9 mouse cellular contexts compared by ENCODE assay signal in genomic region chr11:85840803-85841145, GRCm38 (mm10). TPM values are rescaled to one million over a fixed set of nuclear protein-coding genes. Genes with fewer than 3 reads are reported as not detected.
DNase-seq lines count a peak whose midpoint lies in the region; ATAC-seq and TF ChIP-seq lines count a peak whose summit lies in the region.
"Had no signal": no experiment of that assay in that cellular context is flagged by ENCODE, and none has a peak within 500 bp of the region (broad histone marks: within the 10 kb centered on the region; RNA-seq: fewer than 3 reads in every experiment).

No protein-coding gene starts in this region.

- no peak for ATAC-seq in forebrain, embryonic 15.5 days (replicated peaks)
- no peak for ATAC-seq in limb, embryonic 14.5 days (ENCODE audit: low FRiP score, low read depth)

- H3K9ac ChIP-seq in forebrain, embryonic 15.5 days (replicated peaks) = no peak overlapping the region
- H3K9ac ChIP-seq in limb, embryonic 14.5 days (ENCODE audit: low read depth, low read length, severe bottlenecking) = peak overlapping the region; percentile 56

- TF ChIP-seq POLR2A in limb, embryonic 14.5 days (IDR thresholded peaks at IDR 0.05; ENCODE audit: borderline replicate concordance, extremely low read depth, insufficient read depth, insufficient read length) = no peak

- under 1% methylated on average over 21 of the region's 21 CpGs for WGBS in forebrain, embryonic 15.5 days
- 7% methylated on average over 21 of the region's 21 CpGs for WGBS in limb, embryonic 14.5 days

- H3K9me3 ChIP-seq in forebrain, embryonic 15.5 days = no peaks in the 10 kb centered on the region
- no peaks in the 10 kb centered on the region for H3K9me3 ChIP-seq in limb, embryonic 14.5 days (ENCODE audit: control insufficient read depth, low read length)

- 0 out of 2 replicates have a peak overlapping the region, but pooled peaks have one; percentile 5 for H3K4me3 ChIP-seq in forebrain, embryonic 15.5 days
- peak overlapping the region; percentile 50 for H3K4me3 ChIP-seq in limb, embryonic 14.5 days (replicated peaks; ENCODE audit: low read length)

- no peak overlapping the region for H3K27ac ChIP-seq in forebrain, embryonic 15.5 days (replicated peaks)
- H3K27ac ChIP-seq in limb, embryonic 14.5 days (replicated peaks; ENCODE audit: low read depth, low read length) = peak overlapping the region; percentile 52

- DNase-seq in heart, adult 11 months = peak; percentile 92
- no peak for DNase-seq in heart, postnatal 25 days (ENCODE audit: low spot score)
- DNase-seq in B cell, adult 2 months = peak; percentile 39 to 43
- DNase-seq in limb, embryonic 14.5 days (ENCODE audit: low spot score) = no peak
- DNase-seq in frontal cortex, adult 2 months (ENCODE audit: extremely low spot score in 1 of 2, low spot score in 1 of 2) = no peak
- DNase-seq in spleen, adult 12 weeks (ENCODE audit: low spot score) = no peak
- DNase-seq in left cerebral cortex, postnatal 25 days (ENCODE audit: low spot score in 2 of 2) = no peak
- DNase-seq: right cerebral cortex, postnatal 14 days had no signal

- intact Hi-C loops in heart, postnatal 25 days (cut with DNase I) = loop anchor here (5.0 to 10.0 kb wide), 3 partner anchors 373 to 514 kb away; partner anchors contain the start of gene Med13
- intact Hi-C loops in left cerebral cortex, postnatal 25 days (cut with DNase I) = loop anchor here (5.0 kb wide), 4 partner anchors 323 to 458 kb away; no protein-coding TSS in a partner anchor

- no peaks in the 10 kb centered on the region for H3K36me3 ChIP-seq in forebrain, embryonic 15.5 days
- H3K36me3 ChIP-seq in limb, embryonic 14.5 days (ENCODE audit: control insufficient read depth, insufficient read depth, low read length) = peaks cover 29% of the 10 kb centered on the region

- H3K4me1 ChIP-seq in forebrain, embryonic 15.5 days = peaks cover 47% of the 10 kb centered on the region
- peaks cover 37% of the 10 kb centered on the region for H3K4me1 ChIP-seq in limb, embryonic 14.5 days (ENCODE audit: control insufficient read depth, insufficient read depth, low read length)

- H3K4me2 ChIP-seq in forebrain, embryonic 15.5 days (replicated peaks) = no peak overlapping the region; the same call in 1 of the 2 replicates
- peak overlapping the region; percentile 89 for H3K4me2 ChIP-seq in limb, embryonic 14.5 days (replicated peaks; ENCODE audit: low read depth, low read length, severe bottlenecking)

- peaks cover 95% of the 10 kb centered on the region for H3K27me3 ChIP-seq in forebrain, embryonic 15.5 days
- peaks cover 61% of the 10 kb centered on the region for H3K27me3 ChIP-seq in limb, embryonic 14.5 days (ENCODE audit: control insufficient read depth, insufficient read depth, low read length)

RNA-seq across cellular contexts. Expression of gene Tbx2, which starts 8.4 kb away (rescaled TPM):
- total RNA-seq in heart, postnatal 25 days (2021) = 1 to 10 TPM; 6.2 to 7.1 TPM
- 0.76 and 0.86 TPM in 2 replicates for polyA plus RNA-seq in forebrain, embryonic 15.5 days (2015; fragmentation: Nextera tagmentation; extraction: Ambion mirVana)
- polyA plus RNA-seq in limb, embryonic 14.5 days (2012; rRNA removed) = 31.7 and 39.1 TPM in 2 replicates
- polyA plus RNA-seq in limb, embryonic 14.5 days (2014; fragmentation: Nextera tagmentation; extraction: Ambion mirVana) = 6.5 and 9.3 TPM in 2 replicates
- 3.0 and 4.2 TPM in 2 replicates for polyA plus RNA-seq in frontal cortex, adult 2 months (2012; rRNA removed)
- total RNA-seq in left cerebral cortex, postnatal 25 days (2021) = 1 to 10 TPM; 1.8 to 2.2 TPM

RNA-seq across cellular contexts. Expression of gene Gm11444, which starts 9.4 kb away (rescaled TPM):
- total RNA-seq in heart, postnatal 25 days (2021) = not detected
- not detected in 2 replicates for polyA plus RNA-seq in forebrain, embryonic 15.5 days (2015; fragmentation: Nextera tagmentation; extraction: Ambion mirVana)
- polyA plus RNA-seq in limb, embryonic 14.5 days (2012; rRNA removed) = not detected in 2 replicates
- polyA plus RNA-seq in limb, embryonic 14.5 days (2014; fragmentation: Nextera tagmentation; extraction: Ambion mirVana) = not detected in 2 replicates
- polyA plus RNA-seq in frontal cortex, adult 2 months (2012; rRNA removed) = not detected in 2 replicates
- total RNA-seq in left cerebral cortex, postnatal 25 days (2021) = not detected

RNA-seq across cellular contexts. Expression of gene Tbx4, which starts 45.4 kb away (rescaled TPM):
- total RNA-seq in heart, postnatal 25 days (2021) = under 1 TPM in 1 of 2 experiments, not detected in 1; 0.08 TPM
- 0.11 and 0.25 TPM in 2 replicates for polyA plus RNA-seq in forebrain, embryonic 15.5 days (2015; fragmentation: Nextera tagmentation; extraction: Ambion mirVana)
- polyA plus RNA-seq in limb, embryonic 14.5 days (2012; rRNA removed) = 37.5 and 52.7 TPM in 2 replicates
- 15.5 and 20.0 TPM in 2 replicates for polyA plus RNA-seq in limb, embryonic 14.5 days (2014; fragmentation: Nextera tagmentation; extraction: Ambion mirVana)
- 0.30 and 0.48 TPM in 2 replicates for polyA plus RNA-seq in frontal cortex, adult 2 months (2012; rRNA removed)
- under 1 TPM; 0.23 to 0.32 TPM for total RNA-seq in left cerebral cortex, postnatal 25 days (2021)

Comparison
In these comparisons a context has a peak if more than half of its experiments do, and no peak if none do; other contexts are left out.
1. DNase-seq: peak in heart, adult 11 months (single experiment) and B cell, adult 2 months (2 of 2); none in heart, postnatal 25 days (single experiment), limb, embryonic 14.5 days (single experiment), frontal cortex, adult 2 months (0 of 2), spleen, adult 12 weeks (single experiment) and left cerebral cortex, postnatal 25 days (0 of 2).
2. RNA of gene Tbx4, which starts 45.4 kb away (polyA plus RNA-seq): 15.5 to 52.7 TPM in limb, embryonic 14.5 days; 0.30 to 0.48 TPM in frontal cortex, adult 2 months and 0.11 to 0.25 TPM in forebrain, embryonic 15.5 days; every median in the first group is over 10 times any median in the second.